In the genomic region with DNA sequence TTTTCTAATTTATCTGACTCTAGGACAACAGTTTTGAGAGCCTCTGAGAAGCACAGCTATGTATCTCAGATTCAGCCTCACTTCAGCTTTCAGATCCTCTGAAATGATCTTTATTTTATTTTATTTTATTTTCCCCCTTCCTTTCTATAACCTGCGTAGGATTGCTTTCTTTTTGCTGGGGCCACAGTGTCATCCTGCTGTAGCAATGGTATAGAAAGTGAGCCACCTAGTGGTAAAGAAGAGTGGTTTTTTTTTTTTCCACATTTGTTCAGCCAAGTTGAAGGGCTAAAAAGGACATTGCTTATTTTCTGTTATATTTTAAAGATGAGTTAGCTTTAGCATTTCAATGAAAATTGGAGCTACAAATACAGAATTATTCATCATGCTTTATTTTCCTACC, we compare ENCODE assay signal across 14 mouse cellular contexts.
DNase-seq lines count a peak whose midpoint lies in the region; ATAC-seq and TF ChIP-seq lines count a peak whose summit lies in the region.
"Had no signal": no experiment of that assay in that cellular context is flagged by ENCODE, and none has a peak within 500 bp of the region (broad histone marks: within the 10 kb centered on the region; RNA-seq: fewer than 3 reads in every experiment).

No protein-coding gene starts in this region.

- no peaks in the 10 kb centered on the region for H3K9me3 ChIP-seq in forebrain, embryonic 12.5 days
- H3K9me3 ChIP-seq in forebrain, embryonic 11.5 days (ENCODE audit: control insufficient read depth, low read length), result no peaks in the 10 kb centered on the region
- no peaks in the 10 kb centered on the region for H3K9me3 ChIP-seq in lung, embryonic 14.5 days (ENCODE audit: low read depth, low read length)
- H3K9me3 ChIP-seq in midbrain, postnatal 0 days (ENCODE audit: low read length), result no peaks in the 10 kb centered on the region
- H3K9me3 ChIP-seq in heart, embryonic 10.5 days, result no peaks in the 10 kb centered on the region
- H3K9me3 ChIP-seq: embryonic facial prominence, embryonic 12.5 days; neural tube, embryonic 12.5 days had no signal

- no peak overlapping the region for H3K27ac ChIP-seq in forebrain, embryonic 12.5 days
- H3K27ac ChIP-seq in forebrain, embryonic 11.5 days (ENCODE audit: low read depth, low read length), result no peak overlapping the region
- no peak overlapping the region for H3K27ac ChIP-seq in lung, embryonic 14.5 days (ENCODE audit: low read depth)
- no peak overlapping the region for H3K27ac ChIP-seq in cortical plate, adult 2 months (ENCODE audit: insufficient read depth, low read length)
- H3K27ac ChIP-seq in midbrain, postnatal 0 days (ENCODE audit: low read depth, low read length), result no peak overlapping the region
- H3K27ac ChIP-seq in heart, embryonic 10.5 days, result no peak overlapping the region
- H3K27ac ChIP-seq: embryonic facial prominence, embryonic 12.5 days; neural tube, embryonic 12.5 days had no signal

- peak; percentile 65 for TF ChIP-seq CTCF in lung, embryonic 14.5 days (IDR thresholded peaks at IDR 0.05; ENCODE audit: low read depth)
- peak; percentile 37; the same call in 1 of the 2 replicates for TF ChIP-seq CTCF in cortical plate, adult 2 months (IDR thresholded peaks at IDR 0.05; ENCODE audit: extremely low read depth, insufficient read depth, low read length)
- TF ChIP-seq CTCF in midbrain, postnatal 0 days (IDR thresholded peaks at IDR 0.05), result peak; percentile 81

- H3K4me2 ChIP-seq in forebrain, embryonic 12.5 days, result no peak overlapping the region
- H3K4me2 ChIP-seq in forebrain, embryonic 11.5 days (ENCODE audit: low read depth, low read length, severe bottlenecking), result no peak overlapping the region
- no peak overlapping the region for H3K4me2 ChIP-seq in lung, embryonic 14.5 days
- no peak overlapping the region for H3K4me2 ChIP-seq in midbrain, postnatal 0 days (ENCODE audit: low read depth, low read length, poor library complexity, severe bottlenecking)
- H3K4me2 ChIP-seq: embryonic facial prominence, embryonic 12.5 days; neural tube, embryonic 12.5 days had no signal

- H3K4me3 ChIP-seq in forebrain, embryonic 12.5 days (replicated peaks), result no peak overlapping the region
- H3K4me3 ChIP-seq in forebrain, embryonic 11.5 days (ENCODE audit: low read depth, low read length), result no peak overlapping the region
- H3K4me3 ChIP-seq in lung, embryonic 14.5 days (ENCODE audit: low read depth, low read length), result no peak overlapping the region
- H3K4me3 ChIP-seq in cortical plate, adult 2 months (ENCODE audit: insufficient read depth, low read length), result no peak overlapping the region
- no peak overlapping the region for H3K4me3 ChIP-seq in midbrain, postnatal 0 days (ENCODE audit: low read depth, low read length)
- no peak overlapping the region for H3K4me3 ChIP-seq in heart, embryonic 10.5 days
- H3K4me3 ChIP-seq: embryonic facial prominence, embryonic 12.5 days; neural tube, embryonic 12.5 days had no signal

- 36% methylated on average over 1 of the region's 1 CpGs for WGBS in forebrain, embryonic 12.5 days
- 22% methylated on average over 1 of the region's 1 CpGs for WGBS in forebrain, embryonic 11.5 days
- WGBS in lung, embryonic 14.5 days, result 27% methylated on average over 1 of the region's 1 CpGs
- 15% methylated on average over 1 of the region's 1 CpGs for WGBS in midbrain, postnatal 0 days
- WGBS in heart, embryonic 10.5 days, result 38% methylated on average over 1 of the region's 1 CpGs

- no peak for TF ChIP-seq POLR2A in cortical plate, adult 2 months (IDR thresholded peaks at IDR 0.05; ENCODE audit: extremely low read depth, insufficient read depth, low read length)

- H3K27me3 ChIP-seq in forebrain, embryonic 12.5 days, result 0 out of 2 replicates have a peak, but pooled peaks cover 4% of the 10 kb centered on the region
- no peaks in the 10 kb centered on the region for H3K27me3 ChIP-seq in forebrain, embryonic 11.5 days (ENCODE audit: control insufficient read depth, insufficient read depth, low read length)
- no peaks in the 10 kb centered on the region for H3K27me3 ChIP-seq in lung, embryonic 14.5 days (ENCODE audit: insufficient read depth, low read length)
- no peaks in the 10 kb centered on the region for H3K27me3 ChIP-seq in midbrain, postnatal 0 days (ENCODE audit: insufficient read depth, low read length)
- H3K27me3 ChIP-seq in heart, embryonic 10.5 days (ENCODE audit: insufficient read depth, poor library complexity, severe bottlenecking), result no peaks in the 10 kb centered on the region
- H3K27me3 ChIP-seq: embryonic facial prominence, embryonic 12.5 days; neural tube, embryonic 12.5 days had no signal

- H3K4me1 ChIP-seq in forebrain, embryonic 12.5 days, result peaks cover 6% of the 10 kb centered on the region
- H3K4me1 ChIP-seq in forebrain, embryonic 11.5 days (replicated peaks; ENCODE audit: control insufficient read depth, insufficient read depth, low read length), result 0 out of 2 replicates have a peak, but pooled peaks cover 3% of the 10 kb centered on the region
- no peaks in the 10 kb centered on the region for H3K4me1 ChIP-seq in lung, embryonic 14.5 days (ENCODE audit: insufficient read depth)
- H3K4me1 ChIP-seq in cortical plate, adult 2 months (ENCODE audit: control insufficient read depth, insufficient read depth, low read length), result no peaks in the 10 kb centered on the region
- no peaks in the 10 kb centered on the region for H3K4me1 ChIP-seq in midbrain, postnatal 0 days (ENCODE audit: insufficient read depth, low read length)
- no peaks in the 10 kb centered on the region for H3K4me1 ChIP-seq in heart, embryonic 10.5 days
- H3K4me1 ChIP-seq: embryonic facial prominence, embryonic 12.5 days; neural tube, embryonic 12.5 days had no signal

- H3K9ac ChIP-seq in forebrain, embryonic 12.5 days, result no peak overlapping the region
- H3K9ac ChIP-seq in forebrain, embryonic 11.5 days (ENCODE audit: low read length), result no peak overlapping the region
- no peak overlapping the region for H3K9ac ChIP-seq in lung, embryonic 14.5 days
- no peak overlapping the region for H3K9ac ChIP-seq in midbrain, postnatal 0 days (replicated peaks; ENCODE audit: low read length, poor library complexity, severe bottlenecking)
- H3K9ac ChIP-seq: embryonic facial prominence, embryonic 12.5 days; neural tube, embryonic 12.5 days had no signal

- ATAC-seq in forebrain, embryonic 12.5 days (ENCODE audit: low FRiP score), result peak; percentile 54; the same call in 1 of the 2 replicates
- ATAC-seq in forebrain, embryonic 11.5 days (replicated peaks; ENCODE audit: low FRiP score), result no peak
- no peak for ATAC-seq in lung, embryonic 14.5 days (ENCODE audit: insufficient read depth)
- no peak for ATAC-seq in midbrain, postnatal 0 days (ENCODE audit: low FRiP score)

- no peak for DNase-seq in forebrain, embryonic 11.5 days (ENCODE audit: low spot score)
- DNase-seq in lung, embryonic 14.5 days, result peak; percentile 53
- DNase-seq in lung, postnatal 10 days, result no peak
- peak; percentile 46 for DNase-seq in midbrain, postnatal 0 days (ENCODE audit: low spot score)
- no peak for DNase-seq in kidney, postnatal 14 days
- no peak for DNase-seq in heart, embryonic 10.5 days (ENCODE audit: low spot score)
- DNase-seq: adrenal gland, postnatal 14 days; kidney, adult 11 months; spleen, adult 18-20 months; thymus, postnatal 14 days had no signal

- no peaks in the 10 kb centered on the region for H3K36me3 ChIP-seq in forebrain, embryonic 12.5 days (replicated peaks)
- H3K36me3 ChIP-seq in forebrain, embryonic 11.5 days (ENCODE audit: control insufficient read depth, insufficient read depth, low read length), result no peaks in the 10 kb centered on the region
- H3K36me3 ChIP-seq in lung, embryonic 14.5 days (ENCODE audit: insufficient read depth), result no peaks in the 10 kb centered on the region
- H3K36me3 ChIP-seq in midbrain, postnatal 0 days (ENCODE audit: insufficient read depth, low read length), result no peaks in the 10 kb centered on the region
- no peaks in the 10 kb centered on the region for H3K36me3 ChIP-seq in heart, embryonic 10.5 days
- H3K36me3 ChIP-seq: embryonic facial prominence, embryonic 12.5 days; neural tube, embryonic 12.5 days had no signal

Comparison
In these comparisons a context has a peak if more than half of its experiments do, and no peak if none do; other contexts are left out.
1. DNase-seq: peak in lung, embryonic 14.5 days (single experiment) and midbrain, postnatal 0 days (single experiment); none in forebrain, embryonic 11.5 days (single experiment), lung, postnatal 10 days (single experiment), kidney, postnatal 14 days (single experiment) and heart, embryonic 10.5 days (single experiment).
2. Peak in every context shown above with its lines, with median percentiles within 50 percentile points of each other: CTCF ChIP-seq.